In the genomic region with DNA sequence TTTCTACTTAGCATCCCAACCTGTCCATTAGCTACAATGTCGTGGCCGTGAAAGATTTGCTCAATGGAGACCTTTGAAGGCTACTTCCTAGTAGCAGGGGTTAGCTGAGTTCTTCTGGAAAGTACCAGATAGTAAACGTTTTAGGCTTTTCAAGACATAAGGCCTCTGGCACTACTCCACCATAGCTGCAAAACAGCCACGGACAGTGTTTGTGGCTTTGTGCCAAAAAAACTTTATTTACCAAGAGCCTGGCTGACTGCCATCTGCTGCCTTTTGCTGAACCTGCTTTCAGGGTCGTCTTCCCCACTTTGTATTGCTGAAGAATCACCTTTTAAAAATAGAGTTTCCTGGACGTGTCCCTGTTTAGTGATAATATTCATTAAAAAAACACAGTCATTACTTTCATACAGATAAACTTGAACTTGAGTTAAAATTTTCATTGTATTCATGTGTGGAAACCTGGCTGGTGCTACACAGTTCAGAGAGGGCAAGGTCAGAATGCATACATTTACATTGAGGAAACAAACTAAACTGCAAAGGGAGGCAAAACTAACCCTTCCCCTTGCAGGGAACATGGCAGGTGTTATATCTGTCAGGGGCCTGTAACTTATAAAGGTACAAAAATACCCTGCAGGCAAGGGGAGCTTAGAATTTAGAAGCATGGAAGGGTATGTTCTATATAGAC, we compare ENCODE assay signal across 13 mouse cellular contexts. TPM values are rescaled to one million over a fixed set of nuclear protein-coding genes. Genes with fewer than 3 reads are reported as not detected.
A peak's percentile ranks its signal among the peaks of the same experiment; 100 is the strongest.
DNase-seq lines count a peak whose midpoint lies in the region; ATAC-seq and TF ChIP-seq lines count a peak whose summit lies in the region.
"Had no signal": no experiment of that assay in that cellular context is flagged by ENCODE, and none has a peak within 500 bp of the region (broad histone marks: within the 10 kb centered on the region; RNA-seq: fewer than 3 reads in every experiment).

No protein-coding gene starts in this region.

- TF ChIP-seq CTCF in liver, adult 2 months (IDR thresholded peaks at IDR 0.05; ENCODE audit: low read depth, low read length): no peak
- TF ChIP-seq CTCF in lung, postnatal 0 days (IDR thresholded peaks at IDR 0.05): no peak

- no peak overlapping the region for H3K4me2 ChIP-seq in heart, embryonic 16.5 days (ENCODE audit: low read depth, low read length)
- no peak overlapping the region for H3K4me2 ChIP-seq in liver, embryonic 11.5 days
- H3K4me2 ChIP-seq in embryonic facial prominence, embryonic 15.5 days (replicated peaks): no peak overlapping the region
- no peak overlapping the region for H3K4me2 ChIP-seq in lung, postnatal 0 days (replicated peaks; ENCODE audit: low read depth, low read length)

- H3K9me3 ChIP-seq in heart, embryonic 16.5 days (replicated peaks; ENCODE audit: control insufficient read depth, low read length): no peaks in the 10 kb centered on the region
- H3K9me3 ChIP-seq in liver, embryonic 11.5 days (ENCODE audit: control insufficient read depth, low read length): no peaks in the 10 kb centered on the region
- H3K9me3 ChIP-seq in embryonic facial prominence, embryonic 15.5 days (replicated peaks): no peaks in the 10 kb centered on the region
- no peaks in the 10 kb centered on the region for H3K9me3 ChIP-seq in lung, postnatal 0 days (ENCODE audit: low read length)
- H3K9me3 ChIP-seq: hindbrain, embryonic 10.5 days had no signal

- 19% methylated on average over 6 of the region's 6 CpGs for WGBS in heart, embryonic 16.5 days
- WGBS in liver, adult 2 months: 12% methylated on average over 6 of the region's 6 CpGs
- WGBS in liver, embryonic 11.5 days: 66% methylated on average over 6 of the region's 6 CpGs
- 38% methylated on average over 6 of the region's 6 CpGs for WGBS in embryonic facial prominence, embryonic 15.5 days
- WGBS in lung, postnatal 0 days: 17% methylated on average over 6 of the region's 6 CpGs

- H3K9ac ChIP-seq in heart, embryonic 16.5 days (ENCODE audit: low read length): no peak overlapping the region
- H3K9ac ChIP-seq in liver, adult 2 months (ENCODE audit: low read depth, low read length): no peak overlapping the region
- no peak overlapping the region for H3K9ac ChIP-seq in liver, embryonic 11.5 days (ENCODE audit: low read depth, low read length)
- H3K9ac ChIP-seq in embryonic facial prominence, embryonic 15.5 days: no peak overlapping the region
- H3K9ac ChIP-seq in lung, postnatal 0 days (replicated peaks; ENCODE audit: low read depth): no peak overlapping the region

- no peaks in the 10 kb centered on the region for H3K79me2 ChIP-seq in liver, adult 2 months (ENCODE audit: control insufficient read depth, insufficient read depth, low read length)

- H3K27ac ChIP-seq in heart, embryonic 16.5 days (ENCODE audit: low read length): peak overlapping the region; percentile 64
- H3K27ac ChIP-seq in liver, adult 2 months (replicated peaks; ENCODE audit: insufficient read depth, low read depth, low read length): peak overlapping the region; percentile 74
- no peak overlapping the region for H3K27ac ChIP-seq in liver, embryonic 11.5 days (ENCODE audit: low read depth, low read length)
- H3K27ac ChIP-seq in embryonic facial prominence, embryonic 15.5 days (replicated peaks): 0 out of 2 replicates have a peak overlapping the region, but pooled peaks have one; percentile 39
- H3K27ac ChIP-seq in lung, postnatal 0 days (ENCODE audit: low read length): no peak overlapping the region
- H3K27ac ChIP-seq: hindbrain, embryonic 10.5 days; layer of hippocampus, adult 2 months had no signal

- H3K4me3 ChIP-seq in heart, embryonic 16.5 days (ENCODE audit: low read length): no peak overlapping the region
- H3K4me3 ChIP-seq in liver, adult 2 months (ENCODE audit: insufficient read depth, low read depth, low read length): no peak overlapping the region
- no peak overlapping the region for H3K4me3 ChIP-seq in liver, embryonic 11.5 days (ENCODE audit: low read depth, low read length)
- no peak overlapping the region for H3K4me3 ChIP-seq in embryonic facial prominence, embryonic 15.5 days (replicated peaks)
- no peak overlapping the region for H3K4me3 ChIP-seq in lung, postnatal 0 days (ENCODE audit: low read depth, low read length)
- H3K4me3 ChIP-seq: erythroblast, embryonic 14.5 days; hindbrain, embryonic 10.5 days; layer of hippocampus, adult 2 months had no signal

- no peaks in the 10 kb centered on the region for H3K27me3 ChIP-seq in heart, embryonic 16.5 days (ENCODE audit: control insufficient read depth, insufficient read depth, low read length)
- H3K27me3 ChIP-seq in liver, adult 2 months (ENCODE audit: control insufficient read depth, insufficient read depth, low read length): no peaks in the 10 kb centered on the region
- H3K27me3 ChIP-seq in liver, embryonic 11.5 days (replicated peaks; ENCODE audit: control insufficient read depth, insufficient read depth, low read length): no peaks in the 10 kb centered on the region
- H3K27me3 ChIP-seq in embryonic facial prominence, embryonic 15.5 days: no peaks in the 10 kb centered on the region
- H3K27me3 ChIP-seq in lung, postnatal 0 days (replicated peaks; ENCODE audit: insufficient read depth, low read length): no peaks in the 10 kb centered on the region

- ATAC-seq in heart, embryonic 16.5 days (replicated peaks; ENCODE audit: extremely low read depth, insufficient read depth, low FRiP score): peak; percentile 28; the same call in 1 of the 2 replicates
- no peak for ATAC-seq in liver, embryonic 11.5 days (replicated peaks; ENCODE audit: low FRiP score)
- ATAC-seq in embryonic facial prominence, embryonic 15.5 days (ENCODE audit: insufficient number of reproducible peaks, low FRiP score, low TSS enrichment, low read depth): no peak
- ATAC-seq in lung, postnatal 0 days: no peak

- no peaks in the 10 kb centered on the region for H3K36me3 ChIP-seq in heart, embryonic 16.5 days (ENCODE audit: control insufficient read depth, insufficient read depth)
- H3K36me3 ChIP-seq in liver, adult 2 months (ENCODE audit: control insufficient read depth, insufficient read depth, low read length): no peaks in the 10 kb centered on the region
- no peaks in the 10 kb centered on the region for H3K36me3 ChIP-seq in liver, embryonic 11.5 days (ENCODE audit: control insufficient read depth, insufficient read depth, low read length)
- H3K36me3 ChIP-seq in embryonic facial prominence, embryonic 15.5 days: no peaks in the 10 kb centered on the region
- H3K36me3 ChIP-seq in lung, postnatal 0 days (ENCODE audit: insufficient read depth, low read length): no peaks in the 10 kb centered on the region
- H3K36me3 ChIP-seq: hindbrain, embryonic 10.5 days had no signal

- H3K4me1 ChIP-seq in heart, embryonic 16.5 days (ENCODE audit: control insufficient read depth, insufficient read depth, low read length): peaks cover 11% of the 10 kb centered on the region; the same call in 1 of the 2 replicates
- peaks cover 3% of the 10 kb centered on the region; the same call in 1 of the 2 replicates for H3K4me1 ChIP-seq in liver, adult 2 months (ENCODE audit: control insufficient read depth, insufficient read depth, low read length)
- no peaks in the 10 kb centered on the region for H3K4me1 ChIP-seq in liver, embryonic 11.5 days (replicated peaks; ENCODE audit: control insufficient read depth, insufficient read depth, low read length)
- H3K4me1 ChIP-seq in embryonic facial prominence, embryonic 15.5 days: no peaks in the 10 kb centered on the region
- H3K4me1 ChIP-seq in lung, postnatal 0 days (ENCODE audit: insufficient read depth, low read depth, low read length): no peaks in the 10 kb centered on the region

- DNase-seq in heart, adult 11 months: no peak
- DNase-seq in liver, adult 2 months (ENCODE audit: extremely low read depth, low read depth, low spot score): no peak
- DNase-seq in liver, embryonic 11.5 days (ENCODE audit: low spot score): no peak
- DNase-seq in lung, postnatal 0 days (ENCODE audit: low spot score): peak; percentile 9
- DNase-seq in right cerebral cortex, postnatal 14 days: no peak
- no peak for DNase-seq in frontal cortex, postnatal 36 days (ENCODE audit: low spot score in 2 of 2)
- DNase-seq: cerebellum, postnatal 36 days had no signal

- no peak for TF ChIP-seq EP300 in lung, postnatal 0 days (IDR thresholded peaks at IDR 0.05)

- no peak for TF ChIP-seq POLR2A in liver, adult 2 months (IDR thresholded peaks at IDR 0.05; ENCODE audit: extremely low read depth, insufficient read depth, low read length)

RNA-seq across cellular contexts. Expression of a gene that starts 54.7 kb away (rescaled TPM):
- 97.3 and 102 TPM in 2 replicates for polyA plus RNA-seq in heart, embryonic 16.5 days (2015; fragmentation: Nextera tagmentation; extraction: Ambion mirVana)
- total RNA-seq in liver, adult 2 months (2014; rRNA removed): 11.9 and 12.7 TPM in 2 replicates
- polyA plus RNA-seq in liver, adult 2 months (2012; rRNA removed): 18.4 and 27.0 TPM in 2 replicates
- 56.0 and 57.1 TPM in 2 replicates for polyA plus RNA-seq in liver, embryonic 11.5 days (2014; fragmentation: Nextera tagmentation; extraction: Ambion mirVana)
- polyA plus RNA-seq in embryonic facial prominence, embryonic 15.5 days (2015; fragmentation: Nextera tagmentation; extraction: Ambion mirVana): 78.3 and 85.2 TPM in 2 replicates
- 504 and 549 TPM in 2 replicates for polyA plus RNA-seq in lung, postnatal 0 days (2015; fragmentation: Nextera tagmentation; extraction: Ambion mirVana)
- total RNA-seq: megakaryocyte-erythroid progenitor cell, adult 5-6 weeks had no signal

Comparison
In these comparisons a context has a peak if more than half of its experiments do, and no peak if none do; other contexts are left out.
1. H3K27ac ChIP-seq: peak in heart, embryonic 16.5 days (single experiment), liver, adult 2 months (single experiment) and embryonic facial prominence, embryonic 15.5 days (single experiment); none in liver, embryonic 11.5 days (single experiment) and lung, postnatal 0 days (single experiment).